Mouse (Mus musculus): ENCODE results near the gene Cd53. TPM values are rescaled to one million over a fixed set of nuclear protein-coding genes. Genes with fewer than 3 reads are reported as not detected.

Cd53 gene
- 1 to 10 TPM; 2.4 to 3.0 TPM for total RNA-seq (2021)

DNA sequence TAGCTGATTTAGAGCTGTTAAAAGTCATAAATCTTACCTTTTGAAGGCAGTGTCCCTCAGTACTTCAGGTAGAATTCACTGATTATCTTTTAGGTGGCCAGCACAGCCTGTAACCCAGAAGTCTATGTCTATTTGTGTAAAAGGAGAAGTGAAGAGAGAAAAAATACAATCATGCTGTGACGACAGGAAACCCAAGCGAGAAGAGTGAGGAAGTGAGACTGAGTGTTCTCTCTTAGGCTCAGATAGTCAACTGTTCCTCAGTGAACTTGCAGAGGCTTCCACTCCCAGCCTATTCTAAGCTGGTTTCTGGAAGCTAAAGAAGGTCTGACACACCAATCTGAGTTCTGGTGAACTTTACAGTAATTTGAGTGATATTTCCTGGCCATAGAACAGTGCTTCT is at the start of gene Cd53:
Cd53 (minus strand) TSS at position 220 of the 400 bp plus-strand sequence.
- no peak for DNase-seq

GRCm38 (mm10) chr3:106832107-106832506 is 42.2 kb upstream of the Cd53 start:
- DNase-seq, result no peak

- DNase-seq, result no peak
These were observed 36.2 kb upstream of the Cd53 start, which contains the start of gene Olfr266 for GRCm38 (mm10) chr3:106826187-106826586. Olfr266 (minus strand) TSS chr3:106826287.

DNA sequence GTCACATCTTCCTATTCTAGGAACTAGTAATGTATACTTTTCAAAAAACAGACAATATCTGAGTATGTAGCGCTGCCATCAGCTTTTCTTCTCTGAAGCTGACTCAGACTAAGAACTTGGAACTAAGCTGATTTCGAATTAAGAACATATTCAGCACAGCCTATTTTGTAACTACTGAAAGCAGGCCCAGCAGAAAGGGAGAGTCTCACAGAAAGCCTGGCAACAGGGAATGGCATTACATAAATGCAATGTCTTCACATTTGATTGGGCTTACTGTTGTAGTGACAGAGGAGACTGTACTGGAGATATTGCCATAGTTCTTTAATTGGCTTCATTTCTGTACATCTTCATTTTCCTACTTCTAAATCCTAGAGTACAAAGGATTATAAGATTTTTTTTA is 27.7 kb upstream of the Cd53 start:
- no peak for DNase-seq

GRCm38 (mm10) chr3:106808972-106809695 is 19.2 kb upstream of the Cd53 start:
- DNase-seq, result no peak

- no peak for DNase-seq
These were observed 8.1 kb upstream of the Cd53 start for GRCm38 (mm10) chr3:106798079-106798478.

- DNase-seq, result no peak
These were observed 1.5 kb downstream of the Cd53 start for GRCm38 (mm10) chr3:106788440-106788887.

GRCm38 (mm10) chr3:106787972-106788371 is 2.0 kb downstream of the Cd53 start:
- DNase-seq, result no peak

- no peak for DNase-seq
These were observed 4.8 kb downstream of the Cd53 start for GRCm38 (mm10) chr3:106785130-106785529.

GRCm38 (mm10) chr3:106771834-106772233 is 18.1 kb downstream of the Cd53 start:
- no peak for DNase-seq

GRCm38 (mm10) chr3:106755898-106756297 is 34.1 kb downstream of the Cd53 start:
- no peak for DNase-seq

DNA sequence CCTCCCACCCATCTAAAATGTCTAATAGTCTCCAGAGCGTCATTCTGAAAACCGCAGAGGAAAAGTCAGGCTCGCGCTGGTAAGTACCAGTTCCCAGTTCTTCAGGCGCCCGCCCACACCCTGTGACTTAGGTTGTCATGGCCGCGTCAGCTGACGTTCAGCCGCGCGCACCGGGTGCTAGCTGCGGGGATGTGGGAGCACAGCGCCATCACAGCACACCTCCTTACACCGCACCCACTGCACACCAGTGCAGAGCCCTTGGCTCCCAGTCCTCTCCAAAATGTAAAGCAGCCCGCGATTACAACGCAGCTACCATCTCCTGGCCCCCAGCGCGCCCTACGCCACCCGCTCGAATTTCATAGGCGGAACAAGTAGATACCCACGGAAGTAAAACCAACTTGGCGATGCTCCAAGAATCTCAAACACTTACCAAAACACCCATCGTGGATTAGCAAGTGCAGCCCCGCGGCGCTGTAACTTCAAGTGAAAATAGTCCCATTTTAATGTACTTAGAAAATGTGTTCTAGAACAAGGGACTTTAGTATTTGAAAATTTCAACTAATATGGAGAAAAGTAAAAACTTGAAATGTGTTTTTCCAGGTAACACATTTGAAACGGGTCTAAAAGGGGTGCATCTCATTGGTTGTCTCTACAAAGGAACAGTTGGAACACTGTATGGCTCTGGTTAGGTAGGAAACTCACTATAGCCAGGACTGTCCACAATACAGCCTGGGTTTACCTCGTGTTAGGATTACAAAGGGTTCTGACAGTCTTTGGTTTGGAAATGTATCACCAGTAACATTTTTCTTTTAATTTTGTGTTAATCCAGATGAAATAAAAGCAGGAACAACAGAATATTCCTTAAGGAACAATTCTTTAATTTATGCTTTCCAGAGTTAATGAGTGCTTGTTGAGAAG is 67.7 kb downstream of the Cd53 start:
- peak; percentile 83 for DNase-seq

DNA sequence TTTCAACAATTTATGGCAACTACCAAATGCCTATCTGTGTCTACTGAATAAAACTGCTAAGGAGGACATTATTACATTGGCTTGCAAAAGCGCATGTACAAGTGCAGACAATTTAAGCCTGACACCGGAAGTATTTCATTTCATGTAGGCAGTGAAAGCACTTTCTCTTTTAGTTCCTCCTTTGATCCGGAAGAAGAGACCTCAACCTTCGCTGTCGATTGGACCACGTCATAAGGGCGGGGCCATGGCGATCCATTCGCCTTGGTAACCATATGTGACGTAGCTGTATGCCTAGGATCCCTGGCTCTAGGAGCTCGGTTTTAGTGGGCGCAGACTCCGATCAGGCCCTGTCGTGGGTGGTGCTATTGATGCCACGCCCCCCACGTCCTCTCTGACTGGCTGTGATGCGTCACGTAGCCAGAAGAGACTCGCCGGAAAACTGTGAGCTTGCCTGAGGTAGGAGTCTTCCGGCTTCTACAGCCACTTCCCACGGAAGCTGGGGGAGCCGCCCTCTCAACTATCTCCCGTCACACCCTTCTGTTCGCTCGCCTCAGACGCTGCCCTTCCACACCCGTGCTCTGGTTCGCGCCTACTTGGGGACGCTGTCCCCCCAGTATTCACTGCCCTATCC is 68.4 kb downstream of the Cd53 start:
- DNase-seq, result peak; percentile 96

Other genes starting within 250 kb of the Cd53 start
- 10 to 100 TPM; 64.3 to 71.8 TPM for gene Dram2, start 242.4 kb downstream of the Cd53 start, total RNA-seq (2021)
- 10 to 100 TPM; 17.0 to 17.1 TPM for gene Cept1, start 242.3 kb downstream of the Cd53 start, total RNA-seq (2021)
- gene Lrif1, start 105.2 kb downstream of the Cd53 start, total RNA-seq (2021), result 10 to 100 TPM; 17.0 to 17.1 TPM
- gene Olfr266, start 36.1 kb upstream of the Cd53 start, total RNA-seq (2021), result not detected
- gene Kcna3, start 246.0 kb upstream of the Cd53 start, total RNA-seq (2021), result under 1 TPM; 0.50 to 0.69 TPM

All from heart, postnatal 4 days (tissue).